Mouse (Mus musculus) MEL (cell line): ENCODE data around the gene 4931428F04Rik.

Experiments used
- CHD2 ChIP-seq: IDR thresholded peaks from 2 replicates; pipeline ENCODE4 v1.6.1; 2011; ENCODE audit warnings: low read length, improper control_type of control experiment
- CTCF ChIP-seq, 3 experiments: IDR thresholded peaks in 2 of 3; conservative IDR thresholded peaks in 1 of 3; 2 replicates each; pipeline ENCODE4 v1.5.1; 2011 to 2012; ENCODE audit warnings: low read length in 3 of 3, low read depth in 2 of 3, mild to moderate bottlenecking in 2 of 3, improper control_type of control experiment in 1 of 3, inconsistent platforms in 1 of 3, mixed read lengths in 1 of 3, moderate library complexity in 1 of 3; ENCODE audit not compliant: control insufficient read depth in 1 of 3, insufficient read depth in 1 of 3, poor library complexity in 1 of 3, severe bottlenecking in 1 of 3
- E2F4 ChIP-seq: IDR thresholded peaks from 2 replicates; pipeline ENCODE4 v1.6.1; 2011; ENCODE audit warnings: low read depth, low read length, improper control_type of control experiment, borderline replicate concordance
- GATA1 ChIP-seq: IDR thresholded peaks from 2 replicates; pipeline ENCODE4 v1.6.1; 2011; ENCODE audit warnings: low read depth, low read length, improper control_type of control experiment
- HCFC1 ChIP-seq: IDR thresholded peaks from 2 replicates; pipeline ENCODE4 v1.6.1; 2012; ENCODE audit warnings: low read depth, mild to moderate bottlenecking, inconsistent platforms, low read length, improper control_type of control experiment, moderate library complexity
- MAFK ChIP-seq: IDR thresholded peaks from 2 replicates; pipeline ENCODE4 v1.6.1; 2011; ENCODE audit warnings: low read depth, mild to moderate bottlenecking, low read length, improper control_type of control experiment, borderline replicate concordance
- MXI1 ChIP-seq: IDR thresholded peaks from 2 replicates; pipeline ENCODE4 v1.6.1; 2011; ENCODE audit warnings: mild to moderate bottlenecking, low read depth, low read length, improper control_type of control experiment
- POLR2A ChIP-seq, 2 experiments: IDR thresholded peaks; 2 replicates each; pipeline ENCODE4 v1.6.1; 2011 to 2012; ENCODE audit warnings: low read length in 2 of 2, mild to moderate bottlenecking in 2 of 2, control low read depth in 1 of 2, improper control_type of control experiment in 1 of 2, low read depth in 1 of 2, moderate library complexity in 1 of 2; ENCODE audit not compliant: control insufficient read depth in 1 of 2, insufficient read depth in 1 of 2, poor library complexity in 1 of 2
- POLR2AphosphoS2 ChIP-seq: IDR thresholded peaks from 2 replicates; pipeline ENCODE4 v1.6.1; 2011; ENCODE audit warnings: low read length, improper control_type of control experiment
- RAD21 ChIP-seq: IDR thresholded peaks from 2 replicates; pipeline ENCODE4 v1.6.1; 2011; ENCODE audit warnings: mild to moderate bottlenecking, low read depth, low read length, improper control_type of control experiment
- TAL1 ChIP-seq: IDR thresholded peaks from 2 replicates; pipeline ENCODE4 v1.6.1; 2012; ENCODE audit warnings: mild to moderate bottlenecking, inconsistent platforms, low read length, moderate library complexity, mixed read lengths

DNA sequence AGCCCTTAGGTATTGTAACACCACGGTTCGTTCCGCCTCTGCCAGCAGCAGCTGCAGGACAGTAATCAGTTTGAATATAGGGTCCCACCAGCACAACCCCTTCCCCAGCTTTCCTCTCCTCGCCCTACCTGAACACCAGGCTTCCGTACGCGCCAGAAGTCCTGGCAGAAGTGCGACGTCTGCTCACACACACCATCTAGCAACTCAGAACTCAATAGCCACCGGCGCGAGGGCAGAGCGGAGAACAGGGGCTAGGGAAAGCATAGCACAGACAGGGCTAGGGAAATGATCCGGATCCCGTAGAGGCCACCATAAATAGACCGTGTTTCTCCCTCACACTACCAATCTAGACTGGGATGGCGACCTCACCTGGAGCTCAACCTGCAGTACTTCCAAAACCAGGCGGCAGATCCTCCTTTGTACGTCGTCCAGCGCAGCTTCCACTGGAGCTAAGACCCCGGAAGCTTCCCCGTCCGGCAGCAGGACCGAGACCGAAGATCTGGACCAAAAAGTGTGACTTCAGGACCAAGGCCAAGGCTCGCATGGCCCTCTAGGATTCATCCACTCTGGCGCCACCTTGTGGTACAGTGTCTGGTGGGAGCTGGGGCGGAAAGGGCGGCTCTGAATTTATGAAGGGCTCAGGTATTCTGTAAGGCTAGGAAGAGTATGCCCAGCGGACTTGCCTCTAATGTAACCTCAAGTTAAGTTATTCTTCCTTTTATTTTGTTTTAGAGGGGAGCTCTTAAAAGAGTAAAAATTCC, 1.1 kb upstream of the 4931428F04Rik start:
- TF ChIP-seq RAD21 (peak; percentile 73), CTCF (IDR thresholded peaks at IDR 0.05 in 2 of 3, conservative IDR thresholded peaks at IDR 0.05 in 1 of 3; ENCODE audit: control insufficient read depth in 1 of 3, insufficient read depth in 1 of 3, low read depth in 2 of 3, low read length in 3 of 3, poor library complexity in 1 of 3, severe bottlenecking in 1 of 3) (peak; percentile 81 to 98 (median 95)), GATA1 (no peak), HCFC1 (peak; percentile 65), POLR2A (IDR thresholded peaks at IDR 0.05; ENCODE audit: control insufficient read depth in 1 of 2, insufficient read depth in 1 of 2, low read depth in 1 of 2, low read length in 2 of 2, poor library complexity in 1 of 2) (no peak), CHD2 (no peak), E2F4 (no peak), TAL1 (no peak), POLR2AphosphoS2 (no peak), MXI1 (peak; percentile 98), MAFK (no peak)
